Mouse (Mus musculus): ENCODE measurements at regions not wholly inside any gene's neighbourhood (a gene's known extent, or its start where the extent isn't known, plus 50 kb on each side); places are given as distances from the start of the nearest gene placed in this dataset.

DNA sequence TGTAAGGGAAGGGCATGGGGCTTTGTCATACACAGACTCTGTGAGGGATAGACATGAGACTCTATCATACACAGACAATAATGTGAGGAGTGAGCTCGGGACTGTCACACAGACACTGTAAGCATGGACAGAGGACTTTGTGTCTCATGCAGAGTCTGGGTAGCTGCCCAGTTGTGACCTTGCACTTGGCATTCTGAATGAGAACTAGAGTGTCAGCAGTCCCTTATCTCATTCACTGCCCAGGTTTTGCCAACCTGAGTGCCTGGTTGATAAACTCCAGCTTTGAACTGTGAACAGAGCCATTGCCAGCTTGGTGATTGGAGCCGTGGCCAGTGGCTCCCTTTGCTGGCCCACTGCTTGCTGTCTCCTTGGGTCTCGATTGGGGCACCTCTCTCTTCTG is 75.5 kb upstream of the Otos start:
- no peaks in the 10 kb centered on the region for H3K4me1 ChIP-seq (replicated peaks; ENCODE audit: control insufficient read depth, insufficient read depth, low read length)
- TF ChIP-seq POLR2A (IDR thresholded peaks at IDR 0.05; ENCODE audit: control insufficient read depth, extremely low read depth, insufficient read depth, low read length, poor library complexity) (no peak), CTCF (IDR thresholded peaks at IDR 0.05; ENCODE audit: borderline replicate concordance, control insufficient read depth, extremely low read depth, insufficient read depth, low read length, poor library complexity) (no peak)
- H3K27me3 ChIP-seq (ENCODE audit: control insufficient read depth, insufficient read depth, low read length): no peaks in the 10 kb centered on the region
- no peak for DNase-seq
- H3K4me3 ChIP-seq (ENCODE audit: control insufficient read depth, insufficient read depth, low read length): no peak overlapping the region
- H3K27ac ChIP-seq (ENCODE audit: control insufficient read depth, insufficient read depth, low read length): no peak overlapping the region
- 88% methylated on average over 3 of the region's 3 CpGs for WGBS
- no peaks in the 10 kb centered on the region for H3K36me3 ChIP-seq (ENCODE audit: control insufficient read depth, insufficient read depth, low read length)

DNA sequence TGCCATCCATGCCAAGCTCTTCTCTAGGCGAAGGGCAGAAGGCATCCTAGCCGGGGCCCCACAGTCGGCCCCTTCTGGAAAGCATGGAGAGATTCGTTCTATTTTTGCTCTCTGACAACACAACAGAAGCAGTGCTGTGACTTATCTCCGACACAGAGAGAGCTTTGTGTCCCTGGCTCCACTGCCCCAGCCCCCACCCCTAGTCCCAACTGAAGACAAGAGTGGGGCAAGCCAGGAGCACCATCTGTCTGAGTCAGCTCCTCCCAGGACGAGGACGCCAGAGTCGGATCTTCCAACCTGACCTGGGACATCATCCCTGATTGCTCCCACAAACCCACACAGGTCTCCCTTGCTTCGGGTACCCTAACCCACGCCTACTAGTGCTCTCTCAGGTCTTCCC is 71.9 kb upstream of the Otos start:
- Histone ChIP-seq H3K4me1 (replicated peaks; ENCODE audit: control insufficient read depth, insufficient read depth, low read length) (no peaks in the 10 kb centered on the region), H3K27ac (ENCODE audit: control insufficient read depth, insufficient read depth, low read length) (no peak overlapping the region), H3K36me3 (ENCODE audit: control insufficient read depth, insufficient read depth, low read length) (no peaks in the 10 kb centered on the region), H3K27me3 (ENCODE audit: control insufficient read depth, insufficient read depth, low read length) (no peaks in the 10 kb centered on the region), H3K4me3 (ENCODE audit: control insufficient read depth, insufficient read depth, low read length) (no peak overlapping the region)
- DNase-seq: no peak
- TF ChIP-seq CTCF (IDR thresholded peaks at IDR 0.05; ENCODE audit: borderline replicate concordance, control insufficient read depth, extremely low read depth, insufficient read depth, low read length, poor library complexity) (no peak), POLR2A (IDR thresholded peaks at IDR 0.05; ENCODE audit: control insufficient read depth, extremely low read depth, insufficient read depth, low read length, poor library complexity) (no peak)
- WGBS: 90% methylated on average over 10 of the region's 10 CpGs

DNA sequence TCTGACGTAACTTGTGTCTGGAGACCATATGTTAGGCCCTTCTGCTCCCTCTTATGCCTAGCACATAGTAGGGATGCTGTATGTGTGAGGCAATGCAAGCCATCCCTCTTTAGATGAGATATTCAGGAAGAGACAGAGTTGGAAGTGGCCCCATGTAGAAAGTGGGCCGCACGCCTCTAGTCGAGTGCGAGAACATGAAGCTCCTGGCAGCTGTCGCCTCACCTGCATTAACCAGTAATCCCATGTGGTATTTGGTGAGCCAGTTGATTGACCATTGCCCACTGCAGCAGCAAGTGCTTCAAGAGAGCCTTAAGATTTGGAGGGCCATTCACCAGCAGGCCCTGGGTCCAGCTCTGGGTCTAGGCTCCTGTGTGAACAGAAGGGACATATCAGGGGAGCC is 71.2 kb upstream of the Otos start:
- DNase-seq: no peak
- no peak overlapping the region for H3K27ac ChIP-seq (ENCODE audit: control insufficient read depth, insufficient read depth, low read length)
- 97% methylated on average over 6 of the region's 6 CpGs for WGBS

DNA sequence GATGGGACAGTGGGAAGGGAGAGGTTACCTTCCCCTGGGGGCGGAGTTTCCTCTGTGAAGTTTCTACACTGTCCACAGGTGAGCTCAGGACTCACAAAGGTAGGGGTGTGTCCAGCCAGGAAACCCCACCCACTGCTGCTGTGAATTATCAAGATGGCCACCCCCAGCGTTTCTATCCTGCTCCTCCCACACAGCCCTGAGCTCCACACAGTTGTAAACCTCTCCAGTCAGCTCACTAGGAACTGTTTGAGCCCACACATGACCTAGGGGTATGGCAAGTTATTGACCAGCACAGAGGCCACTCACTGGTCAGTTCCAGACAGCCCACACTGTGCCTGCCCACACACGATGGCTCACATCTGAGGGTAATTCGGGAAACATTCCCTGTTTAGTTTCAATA is 69.5 kb upstream of the Otos start:
- 76% methylated on average over 4 of the region's 4 CpGs for WGBS
- no peak overlapping the region for H3K27ac ChIP-seq (ENCODE audit: control insufficient read depth, insufficient read depth, low read length)
- TF ChIP-seq POLR2A (IDR thresholded peaks at IDR 0.05; ENCODE audit: control insufficient read depth, extremely low read depth, insufficient read depth, low read length, poor library complexity): no peak
- TF ChIP-seq CTCF (IDR thresholded peaks at IDR 0.05; ENCODE audit: borderline replicate concordance, control insufficient read depth, extremely low read depth, insufficient read depth, low read length, poor library complexity): no peak

More for the DNA sequence above, 71.2 kb upstream of the Otos start:
- H3K4me3 ChIP-seq (ENCODE audit: control insufficient read depth, insufficient read depth, low read length): no peak overlapping the region
- H3K4me1 ChIP-seq (replicated peaks; ENCODE audit: control insufficient read depth, insufficient read depth, low read length): no peaks in the 10 kb centered on the region
- no peaks in the 10 kb centered on the region for H3K27me3 ChIP-seq (ENCODE audit: control insufficient read depth, insufficient read depth, low read length)
- no peaks in the 10 kb centered on the region for H3K36me3 ChIP-seq (ENCODE audit: control insufficient read depth, insufficient read depth, low read length)
- no peak for TF ChIP-seq CTCF (IDR thresholded peaks at IDR 0.05; ENCODE audit: borderline replicate concordance, control insufficient read depth, extremely low read depth, insufficient read depth, low read length, poor library complexity)
- TF ChIP-seq POLR2A (IDR thresholded peaks at IDR 0.05; ENCODE audit: control insufficient read depth, extremely low read depth, insufficient read depth, low read length, poor library complexity): no peak

DNA sequence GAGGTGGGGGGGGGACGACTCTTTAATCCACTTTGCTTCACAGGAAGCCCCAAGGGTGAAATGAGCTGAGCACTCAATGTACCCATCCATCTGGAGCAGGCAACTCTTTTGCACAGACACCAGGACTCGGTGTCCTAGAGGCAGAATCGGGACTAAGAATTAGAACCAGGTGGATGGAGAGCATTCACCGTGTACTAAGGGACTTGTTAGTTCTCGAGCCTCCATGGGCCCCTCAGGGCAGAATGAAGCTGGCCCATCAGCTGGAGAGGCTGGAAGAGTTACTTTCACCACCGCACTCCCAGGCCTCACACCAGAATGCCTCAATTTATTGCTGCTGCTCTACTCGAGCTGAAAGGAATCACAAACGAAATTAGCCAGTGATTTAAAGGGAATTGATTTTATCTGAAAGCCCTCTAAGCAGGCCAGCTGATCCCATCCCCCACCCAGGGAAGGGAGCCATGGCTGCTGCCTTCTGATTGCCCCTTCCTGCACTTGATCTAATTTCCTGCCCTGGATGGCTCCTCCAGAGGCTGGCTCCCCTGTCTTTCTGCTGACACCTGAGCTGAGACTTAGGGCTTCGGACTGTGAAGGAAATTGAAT is 66.2 kb upstream of the Otos start:
- no peak overlapping the region for H3K4me3 ChIP-seq (ENCODE audit: control insufficient read depth, insufficient read depth, low read length)
- H3K36me3 ChIP-seq (ENCODE audit: control insufficient read depth, insufficient read depth, low read length): no peaks in the 10 kb centered on the region
- WGBS: 59% methylated on average over 9 of the region's 9 CpGs
- no peak overlapping the region for H3K27ac ChIP-seq (ENCODE audit: control insufficient read depth, insufficient read depth, low read length)
- no peak for TF ChIP-seq CTCF (IDR thresholded peaks at IDR 0.05; ENCODE audit: borderline replicate concordance, control insufficient read depth, extremely low read depth, insufficient read depth, low read length, poor library complexity)
- TF ChIP-seq POLR2A (IDR thresholded peaks at IDR 0.05; ENCODE audit: control insufficient read depth, extremely low read depth, insufficient read depth, low read length, poor library complexity): no peak
- no peak for DNase-seq
- no peaks in the 10 kb centered on the region for H3K27me3 ChIP-seq (ENCODE audit: control insufficient read depth, insufficient read depth, low read length)
- H3K4me1 ChIP-seq (replicated peaks; ENCODE audit: control insufficient read depth, insufficient read depth, low read length): no peaks in the 10 kb centered on the region

More for the DNA sequence above, 69.5 kb upstream of the Otos start:
- no peaks in the 10 kb centered on the region for H3K4me1 ChIP-seq (replicated peaks; ENCODE audit: control insufficient read depth, insufficient read depth, low read length)
- no peaks in the 10 kb centered on the region for H3K27me3 ChIP-seq (ENCODE audit: control insufficient read depth, insufficient read depth, low read length)
- no peak for DNase-seq
- H3K4me3 ChIP-seq (ENCODE audit: control insufficient read depth, insufficient read depth, low read length): no peak overlapping the region
- H3K36me3 ChIP-seq (ENCODE audit: control insufficient read depth, insufficient read depth, low read length): no peaks in the 10 kb centered on the region

DNA sequence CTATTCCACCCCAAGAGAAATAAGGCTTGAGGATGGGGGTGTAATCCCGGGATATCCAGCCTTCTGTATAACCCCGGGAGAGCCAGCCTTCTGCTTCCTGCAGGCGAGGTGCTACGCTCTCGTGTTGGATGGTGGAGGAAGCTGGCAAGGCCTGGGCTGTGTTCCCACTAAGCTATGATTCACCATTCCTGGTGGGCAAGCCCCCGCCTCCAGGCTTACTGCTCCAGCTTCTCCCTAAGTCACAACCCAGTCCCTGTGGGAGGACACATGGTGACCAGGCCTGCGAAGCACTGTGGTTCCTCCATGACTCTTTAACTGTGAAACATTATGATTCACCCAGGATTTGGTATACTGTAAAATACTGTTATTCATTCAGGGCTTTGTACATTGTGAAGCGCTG is 63.7 kb upstream of the Otos start:
- H3K4me3 ChIP-seq (ENCODE audit: control insufficient read depth, insufficient read depth, low read length): no peak overlapping the region
- no peaks in the 10 kb centered on the region for H3K27me3 ChIP-seq (ENCODE audit: control insufficient read depth, insufficient read depth, low read length)
- no peaks in the 10 kb centered on the region for H3K36me3 ChIP-seq (ENCODE audit: control insufficient read depth, insufficient read depth, low read length)
- no peaks in the 10 kb centered on the region for H3K4me1 ChIP-seq (replicated peaks; ENCODE audit: control insufficient read depth, insufficient read depth, low read length)
- WGBS: 84% methylated on average over 8 of the region's 8 CpGs
- H3K27ac ChIP-seq (ENCODE audit: control insufficient read depth, insufficient read depth, low read length): no peak overlapping the region
- no peak for DNase-seq
- TF ChIP-seq POLR2A (IDR thresholded peaks at IDR 0.05; ENCODE audit: control insufficient read depth, extremely low read depth, insufficient read depth, low read length, poor library complexity): no peak
- no peak for TF ChIP-seq CTCF (IDR thresholded peaks at IDR 0.05; ENCODE audit: borderline replicate concordance, control insufficient read depth, extremely low read depth, insufficient read depth, low read length, poor library complexity)

- H3K36me3 ChIP-seq (ENCODE audit: control insufficient read depth, insufficient read depth, low read length): no peaks in the 10 kb centered on the region
- H3K27ac ChIP-seq (ENCODE audit: control insufficient read depth, insufficient read depth, low read length): no peak overlapping the region
- DNase-seq: no peak
- no peaks in the 10 kb centered on the region for H3K4me1 ChIP-seq (replicated peaks; ENCODE audit: control insufficient read depth, insufficient read depth, low read length)
- H3K27me3 ChIP-seq (ENCODE audit: control insufficient read depth, insufficient read depth, low read length): no peaks in the 10 kb centered on the region
- WGBS: 90% methylated on average over 2 of the region's 2 CpGs
- no peak overlapping the region for H3K4me3 ChIP-seq (ENCODE audit: control insufficient read depth, insufficient read depth, low read length)
- no peak for TF ChIP-seq CTCF (IDR thresholded peaks at IDR 0.05; ENCODE audit: borderline replicate concordance, control insufficient read depth, extremely low read depth, insufficient read depth, low read length, poor library complexity)
Measured at GRCm38 (mm10) chr1:92710321-92710839, 61.7 kb upstream of the Otos start.

Data from thymus, adult 2 months (tissue).